ENCODE assay signal across 18 mouse cellular contexts in the genomic region with DNA sequence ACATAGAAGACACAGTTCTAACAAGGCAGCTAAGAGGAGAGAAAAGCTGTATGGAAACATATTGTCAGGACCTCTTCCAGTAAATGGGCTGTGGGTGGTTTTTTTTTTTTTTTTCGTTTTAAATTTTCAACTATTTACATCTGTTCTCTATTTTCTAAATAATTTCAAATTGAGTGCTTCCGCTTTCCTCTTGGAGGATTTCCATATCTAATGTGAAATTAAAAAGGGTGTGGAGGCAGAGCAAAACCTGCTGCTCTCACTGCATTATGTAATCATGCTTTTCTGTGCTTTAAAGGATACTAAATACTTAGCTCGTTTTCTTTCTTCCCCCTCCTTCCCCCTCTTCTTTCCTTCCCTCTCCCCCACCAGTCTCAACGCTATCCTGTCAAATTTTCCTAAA. TPM values are rescaled to one million over a fixed set of nuclear protein-coding genes. Genes with fewer than 3 reads are reported as not detected.
DNase-seq lines count a peak whose midpoint lies in the region; ATAC-seq and TF ChIP-seq lines count a peak whose summit lies in the region.
"Had no signal": no experiment of that assay in that cellular context is flagged by ENCODE, and none has a peak within 500 bp of the region (broad histone marks: within the 10 kb centered on the region; RNA-seq: fewer than 3 reads in every experiment).

No protein-coding gene starts in this region.

- H3K4me1 ChIP-seq in liver, embryonic 13.5 days (replicated peaks), result peaks cover 46% of the 10 kb centered on the region
- H3K4me1 ChIP-seq in liver, postnatal 0 days (ENCODE audit: insufficient read depth), result peaks cover 19% of the 10 kb centered on the region
- H3K4me1 ChIP-seq in testis, adult 2 months (ENCODE audit: control insufficient read depth, insufficient read depth, low read length), result peaks cover 3% of the 10 kb centered on the region
- H3K4me1 ChIP-seq in intestine, embryonic 16.5 days (ENCODE audit: control insufficient read depth, insufficient read depth, low read length), result peaks cover 7% of the 10 kb centered on the region
- H3K4me1 ChIP-seq: embryonic facial prominence, embryonic 13.5 days had no signal

- peak overlapping the region; percentile 30; the same call in 1 of the 2 replicates for H3K27ac ChIP-seq in liver, embryonic 13.5 days
- H3K27ac ChIP-seq in liver, postnatal 0 days (ENCODE audit: low read depth), result no peak overlapping the region
- 0 out of 2 replicates have a peak overlapping the region, but pooled peaks have one; percentile 25 for H3K27ac ChIP-seq in testis, adult 2 months (ENCODE audit: control insufficient read depth, insufficient read depth, low read depth, low read length)
- peak overlapping the region; percentile 70 for H3K27ac ChIP-seq in intestine, embryonic 16.5 days (ENCODE audit: low read length)
- H3K27ac ChIP-seq: embryonic facial prominence, embryonic 13.5 days; forebrain, embryonic 12.5 days; hindbrain, embryonic 10.5 days; hindbrain, embryonic 14.5 days had no signal

- TF ChIP-seq EP300 in liver, postnatal 0 days (IDR thresholded peaks at IDR 0.05; ENCODE audit: low read depth), result no peak

- H3K9me3 ChIP-seq in liver, embryonic 13.5 days (replicated peaks), result no peaks in the 10 kb centered on the region
- H3K9me3 ChIP-seq in liver, postnatal 0 days (ENCODE audit: low read length), result no peaks in the 10 kb centered on the region
- H3K9me3 ChIP-seq in intestine, embryonic 16.5 days (ENCODE audit: control insufficient read depth, low read length), result no peaks in the 10 kb centered on the region
- H3K9me3 ChIP-seq: embryonic facial prominence, embryonic 13.5 days; forebrain, embryonic 12.5 days; heart, embryonic 12.5 days; hindbrain, embryonic 10.5 days had no signal

- DNase-seq in liver, embryonic 13.5 days, result no peak
- DNase-seq in liver, postnatal 0 days, result no peak
- DNase-seq in testis, postnatal 14 days (ENCODE audit: low spot score), result no peak
- no peak for DNase-seq in thymus, postnatal 4 days
- DNase-seq in right cerebral cortex, postnatal 36 days (ENCODE audit: low spot score in 2 of 2), result no peak
- DNase-seq: adrenal gland, adult 8-10 months; cerebellum, adult 11 months; cerebellum, adult 9-10 months; cerebellum, postnatal 36 days; forebrain, postnatal 0 days; gastrocnemius, postnatal 25 days had no signal

- TF ChIP-seq POLR2A in testis, adult 2 months (IDR thresholded peaks at IDR 0.05; ENCODE audit: control insufficient read depth, low read depth, low read length), result no peak

- 43% methylated on average over 4 of the region's 4 CpGs for WGBS in liver, embryonic 13.5 days (ENCODE audit: insufficient replicate concordance)
- WGBS in liver, postnatal 0 days (ENCODE audit: insufficient replicate concordance), result 37% methylated on average over 4 of the region's 4 CpGs
- 35% methylated on average over 4 of the region's 4 CpGs for WGBS in intestine, embryonic 16.5 days

- H3K9ac ChIP-seq in liver, embryonic 13.5 days, result no peak overlapping the region
- H3K9ac ChIP-seq in liver, postnatal 0 days (replicated peaks), result no peak overlapping the region
- H3K9ac ChIP-seq in intestine, embryonic 16.5 days (ENCODE audit: low read depth, low read length), result no peak overlapping the region
- H3K9ac ChIP-seq: embryonic facial prominence, embryonic 13.5 days; forebrain, embryonic 12.5 days; forebrain, postnatal 0 days; heart, embryonic 12.5 days; hindbrain, embryonic 14.5 days had no signal

- no peak overlapping the region for H3K4me2 ChIP-seq in liver, embryonic 13.5 days
- no peak overlapping the region for H3K4me2 ChIP-seq in liver, postnatal 0 days (ENCODE audit: low read depth, low read length)
- H3K4me2 ChIP-seq in intestine, embryonic 16.5 days (ENCODE audit: low read depth, low read length), result peak overlapping the region; percentile 14; the same call in 1 of the 2 replicates
- H3K4me2 ChIP-seq: embryonic facial prominence, embryonic 13.5 days; forebrain, embryonic 12.5 days; heart, embryonic 12.5 days; hindbrain, embryonic 14.5 days had no signal

- H3K36me3 ChIP-seq in liver, embryonic 13.5 days, result no peaks in the 10 kb centered on the region
- H3K36me3 ChIP-seq in liver, postnatal 0 days (replicated peaks; ENCODE audit: insufficient read depth, low read length), result no peaks in the 10 kb centered on the region
- H3K36me3 ChIP-seq in testis, adult 2 months (ENCODE audit: control insufficient read depth, insufficient read depth, low read length), result no peaks in the 10 kb centered on the region
- H3K36me3 ChIP-seq in intestine, embryonic 16.5 days (ENCODE audit: control insufficient read depth, insufficient read depth, low read length), result no peaks in the 10 kb centered on the region
- H3K36me3 ChIP-seq: embryonic facial prominence, embryonic 13.5 days; forebrain, embryonic 12.5 days; heart, embryonic 12.5 days; hindbrain, embryonic 10.5 days had no signal

- no peaks in the 10 kb centered on the region for H3K27me3 ChIP-seq in liver, embryonic 13.5 days
- no peaks in the 10 kb centered on the region for H3K27me3 ChIP-seq in liver, postnatal 0 days (ENCODE audit: insufficient read depth, low read length)
- H3K27me3 ChIP-seq in testis, adult 2 months (ENCODE audit: control insufficient read depth, insufficient read depth, low read length), result no peaks in the 10 kb centered on the region
- no peaks in the 10 kb centered on the region for H3K27me3 ChIP-seq in intestine, embryonic 16.5 days (replicated peaks; ENCODE audit: control insufficient read depth, insufficient read depth, low read length)
- H3K27me3 ChIP-seq: embryonic facial prominence, embryonic 13.5 days; forebrain, embryonic 12.5 days; heart, embryonic 12.5 days had no signal

- no peak overlapping the region for H3K4me3 ChIP-seq in liver, embryonic 13.5 days (replicated peaks)
- no peak overlapping the region for H3K4me3 ChIP-seq in liver, postnatal 0 days (ENCODE audit: low read depth, low read length)
- no peak overlapping the region for H3K4me3 ChIP-seq in testis, adult 2 months (ENCODE audit: control insufficient read depth, low read depth, low read length)
- H3K4me3 ChIP-seq in intestine, embryonic 16.5 days (ENCODE audit: low read length), result no peak overlapping the region
- H3K4me3 ChIP-seq: embryonic facial prominence, embryonic 13.5 days; forebrain, embryonic 12.5 days; heart, embryonic 12.5 days; hindbrain, embryonic 10.5 days had no signal

- TF ChIP-seq CTCF in liver, postnatal 0 days (IDR thresholded peaks at IDR 0.05; ENCODE audit: low read depth), result no peak
- TF ChIP-seq CTCF in testis, adult 2 months (IDR thresholded peaks at IDR 0.05; ENCODE audit: control insufficient read depth, insufficient read depth, insufficient replicate concordance, low read depth, low read length), result no peak

- no peak for ATAC-seq in liver, embryonic 13.5 days (ENCODE audit: low read depth)
- ATAC-seq in liver, postnatal 0 days, result no peak
- ATAC-seq in intestine, embryonic 16.5 days, result no peak
- ATAC-seq: forebrain, postnatal 0 days had no signal

RNA-seq across cellular contexts. Expression of a gene that starts 3.7 kb away (rescaled TPM):
- polyA plus RNA-seq in liver, embryonic 13.5 days (2015; fragmentation: Nextera tagmentation; extraction: Ambion mirVana), result 1.9 and 2.7 TPM in 2 replicates
- polyA plus RNA-seq in liver, postnatal 0 days (2015; fragmentation: Nextera tagmentation; extraction: Ambion mirVana), result 1.2 and 2.0 TPM in 2 replicates
- 463 and 494 TPM in 2 replicates for polyA plus RNA-seq in testis, adult 2 months (2012; rRNA removed)
- polyA plus RNA-seq in intestine, embryonic 16.5 days (2015; fragmentation: Nextera tagmentation; extraction: Ambion mirVana), result 16.2 and 25.6 TPM in 2 replicates

RNA-seq across cellular contexts. Expression of a gene that starts 35.5 kb away (rescaled TPM):
- polyA plus RNA-seq in liver, embryonic 13.5 days (2015; fragmentation: Nextera tagmentation; extraction: Ambion mirVana), result 2.0 and 3.0 TPM in 2 replicates
- polyA plus RNA-seq in liver, postnatal 0 days (2015; fragmentation: Nextera tagmentation; extraction: Ambion mirVana), result 0.35 and 0.47 TPM in 2 replicates
- polyA plus RNA-seq in testis, adult 2 months (2012; rRNA removed), result 3.7 and 4.0 TPM in 2 replicates
- polyA plus RNA-seq in intestine, embryonic 16.5 days (2015; fragmentation: Nextera tagmentation; extraction: Ambion mirVana), result 9.3 and 13.0 TPM in 2 replicates

Comparison
In these comparisons a context has a peak if more than half of its experiments do, and no peak if none do; other contexts are left out.
1. RNA of a gene that starts 3.7 kb away (polyA plus RNA-seq): 463 to 494 TPM in testis, adult 2 months; 16.2 to 25.6 TPM in intestine, embryonic 16.5 days, 1.2 to 2.0 TPM in liver, postnatal 0 days and 1.9 to 2.7 TPM in liver, embryonic 13.5 days; every median in the first group is over 10 times any median in the second.